Mouse (Mus musculus): Measurements from ENCODE around the gene Sh2d1b1. TPM values are rescaled to one million over a fixed set of nuclear protein-coding genes. Genes with fewer than 3 reads are reported as not detected.

Sh2d1b1 gene
- 1.9 and 2.6 TPM in 2 replicates for total RNA-seq (2012; rRNA removed)
- total RNA-seq (2014; rRNA removed) = 9.7 and 11.5 TPM in 2 replicates
- 13.7 and 13.9 TPM in 2 replicates for polyA plus RNA-seq (2012; ENCODE audit: insufficient read length, low read depth)

DNA sequence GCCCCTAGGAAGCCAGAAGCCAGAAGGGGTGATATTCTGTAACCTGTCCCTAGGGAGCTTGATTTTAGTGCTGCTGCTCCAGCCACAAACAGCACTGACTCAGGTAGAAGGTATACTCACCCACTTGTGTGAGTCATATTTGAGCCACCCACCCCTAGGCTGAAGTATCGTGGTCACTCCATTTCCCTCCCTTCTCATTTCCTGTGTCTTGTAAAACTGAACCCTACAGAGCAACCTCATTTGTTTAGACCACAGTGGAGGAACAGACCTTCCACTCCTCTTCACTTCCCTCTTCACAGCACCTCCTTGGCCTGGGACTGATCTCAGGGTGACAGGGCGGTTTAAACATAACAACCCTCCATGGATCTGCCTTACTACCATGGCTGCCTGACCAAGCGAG, at the start of gene Sh2d1b1:
Gene Sh2d1b1 (plus strand): TSS at position 305 of the 400 bp plus-strand sequence.
- dilution Hi-C loops (cut with MboI; ENCODE audit: extremely low pct_ligation_motif_present, extremely low pct_unique_long_range_greater_than_20kb, low sequenced_read_pairs) (no loop called here), in situ Hi-C loops (cut with MboI; ENCODE audit: low pct_ligation_motif_present, low pct_unique_long_range_greater_than_20kb, low sequenced_read_pairs) (no loop called here)
- Histone ChIP-seq H3K79me2 (replicated peaks; ENCODE audit: control insufficient read depth, extremely low read depth, insufficient read depth, poor library complexity, severe bottlenecking) (no peaks in the 10 kb centered on the region), H3K36me3 (replicated peaks in 1 of 2; ENCODE audit: control insufficient read depth in 1 of 2, insufficient read depth in 1 of 2, low read length in 1 of 2) (peaks cover 0 to 9% of the 10 kb centered on the region in 2 experiments), H3K4me2 (ENCODE audit: insufficient read depth, low read depth, poor library complexity, severe bottlenecking) (peak within 1 kb of the TSS; percentile 64), H3K4me3 (replicated peaks in 1 of 3; ENCODE audit: low read depth in 2 of 3, low read length in 2 of 3, poor library complexity in 1 of 3) (peak within 1 kb of the TSS; percentile 18 to 52 (median 50)), H3K4me1 (ENCODE audit: control insufficient read depth in 1 of 2, insufficient read depth in 2 of 2) (peaks cover 10 to 36% of the 10 kb centered on the region in 2 experiments), H3K27me3 (replicated peaks) (no peaks in the 10 kb centered on the region), H3K9me3 (replicated peaks; ENCODE audit: low read length) (peaks cover 4% of the 10 kb centered on the region), H3K9ac (ENCODE audit: insufficient read depth, low read depth) (peak within 1 kb of the TSS; percentile 13; the same call in 1 of the 2 replicates), H3K27ac (ENCODE audit: insufficient read depth, low read depth) (peak within 1 kb of the TSS; percentile 15; the same call in 1 of the 2 replicates)
- peak; percentile 72 for TF ChIP-seq EP300 (IDR thresholded peaks at IDR 0.05; ENCODE audit: low read length)
- TF ChIP-seq ZMIZ1 (IDR thresholded peaks at IDR 0.05; ENCODE audit: low read depth, low read length) = no peak
- peak; percentile 52; the same call in 1 of the 2 replicates for TF ChIP-seq MYC (IDR thresholded peaks at IDR 0.05; ENCODE audit: low read depth, low read length)
- no peak for TF ChIP-seq POLR2AphosphoS2 (IDR thresholded peaks at IDR 0.05; ENCODE audit: low read depth, low read length)
- TF ChIP-seq KAT2A (IDR thresholded peaks at IDR 0.05; ENCODE audit: insufficient replicate concordance, low read length) = no peak
- peak; percentile 66 for TF ChIP-seq ETS1 (conservative IDR thresholded peaks at IDR 0.05; ENCODE audit: low read depth, low read length)
- TF ChIP-seq ZKSCAN1 (IDR thresholded peaks at IDR 0.05; ENCODE audit: borderline replicate concordance, low read depth, low read length) = no peak
- TF ChIP-seq RCOR1 (conservative IDR thresholded peaks at IDR 0.05; ENCODE audit: low read depth, low read length) = no peak
- no peak for TF ChIP-seq CTCF (conservative IDR thresholded peaks at IDR 0.05 in 1 of 2, IDR thresholded peaks at IDR 0.05 in 1 of 2; ENCODE audit: low read depth in 2 of 2, low read length in 2 of 2)
- TF ChIP-seq HCFC1 (IDR thresholded peaks at IDR 0.05; ENCODE audit: low read depth, low read length) = no peak
- no peak for TF ChIP-seq E2F4 (IDR thresholded peaks at IDR 0.05; ENCODE audit: insufficient replicate concordance, low read depth, low read length)
- TF ChIP-seq POLR2A (IDR thresholded peaks at IDR 0.05; ENCODE audit: low read depth, low read length) = no peak
- peak; percentile 37; the same call in 1 of the 2 replicates for TF ChIP-seq ELF1 (IDR thresholded peaks at IDR 0.05; ENCODE audit: low read depth, low read length)
- no peak for TF ChIP-seq CHD2 (IDR thresholded peaks at IDR 0.05; ENCODE audit: low read length)
- no peak for TF ChIP-seq GABPA (IDR thresholded peaks at IDR 0.05; ENCODE audit: insufficient replicate concordance, low read depth, low read length)
- no peak for TF ChIP-seq ZC3H11A (IDR thresholded peaks at IDR 0.05; ENCODE audit: low read depth, low read length)
- no peak for TF ChIP-seq NELFE (IDR thresholded peaks at IDR 0.05; ENCODE audit: low read depth, low read length)
- no peak for TF ChIP-seq SIN3A (IDR thresholded peaks at IDR 0.05; ENCODE audit: low read length)
- no peak for TF ChIP-seq USF1 (IDR thresholded peaks at IDR 0.05; ENCODE audit: low read depth, low read length)
- TF ChIP-seq RAD21 (IDR thresholded peaks at IDR 0.05; ENCODE audit: low read depth, low read length) = no peak
- TF ChIP-seq JUND (conservative IDR thresholded peaks at IDR 0.05; ENCODE audit: low read depth, low read length) = peak; percentile 52; the same call in 1 of the 2 replicates
- TF ChIP-seq MXI1 (IDR thresholded peaks at IDR 0.05; ENCODE audit: low read depth, low read length) = 0 out of 2 replicates have a peak, but pooled peaks have one; percentile 36
- no peak for TF ChIP-seq NRF1 (IDR thresholded peaks at IDR 0.05; ENCODE audit: low read depth, low read length)
- TF ChIP-seq TCF12 (IDR thresholded peaks at IDR 0.05; ENCODE audit: low read depth, low read length) = 0 out of 2 replicates have a peak, but pooled peaks have one; percentile 35
- TF ChIP-seq UBTF (IDR thresholded peaks at IDR 0.05; ENCODE audit: low read depth, low read length) = no peak
- TF ChIP-seq USF2 (conservative IDR thresholded peaks at IDR 0.05; ENCODE audit: low read depth, low read length) = no peak
- TF ChIP-seq MAFK (IDR thresholded peaks at IDR 0.05; ENCODE audit: insufficient replicate concordance, low read length) = no peak
- TF ChIP-seq MAX (IDR thresholded peaks at IDR 0.05; ENCODE audit: low read length) = no peak; the same call in 1 of the 2 replicates
- TF ChIP-seq MEF2A (IDR thresholded peaks at IDR 0.05; ENCODE audit: borderline replicate concordance, low read depth, low read length) = 0 out of 2 replicates have a peak, but pooled peaks have one; percentile 26
- TF ChIP-seq PAX5 (IDR thresholded peaks at IDR 0.05; ENCODE audit: low read length) = no peak
- TF ChIP-seq JUN (IDR thresholded peaks at IDR 0.05; ENCODE audit: insufficient read depth, low read depth, low read length) = peak; percentile 30; the same call in 1 of the 2 replicates
- no peak for TF ChIP-seq MAZ (IDR thresholded peaks at IDR 0.05; ENCODE audit: low read depth, low read length)
- peak; percentile 46; the same call in 1 of the 2 replicates for TF ChIP-seq BHLHE40 (IDR thresholded peaks at IDR 0.05; ENCODE audit: low read depth, low read length)
- TF ChIP-seq SMC3 (IDR thresholded peaks at IDR 0.05; ENCODE audit: low read depth, low read length) = no peak
- TF ChIP-seq CHD1 (IDR thresholded peaks at IDR 0.05; ENCODE audit: low read depth, low read length) = no peak
- TF ChIP-seq TBP (conservative IDR thresholded peaks at IDR 0.05; ENCODE audit: low read depth, low read length) = no peak
- TF ChIP-seq ZNF384 (IDR thresholded peaks at IDR 0.05; ENCODE audit: low read depth, low read length) = no peak
- peak; percentile 51 for TF ChIP-seq IRF4 (IDR thresholded peaks at IDR 0.05; ENCODE audit: low read depth, low read length)
- DNase-seq (ENCODE audit: extremely low read depth) = peak; percentile 82

Measured in CH12.LX (cell line).